Mouse (Mus musculus) gastrocnemius, postnatal 4 days (tissue): ENCODE data around the gene Sorcs1. TPM values are rescaled to one million over a fixed set of nuclear protein-coding genes. Genes with fewer than 3 reads are reported as not detected.

Source experiments
- DNase-seq, 2 experiments: peaks; one replicate each; pipeline ENCODE4 v3.0.0; 2021 to 2022; ENCODE audit warnings: low spot score in 2 of 2, mixed read lengths in 2 of 2
- total RNA-seq, 2 experiments: library from RNA; stranded (reverse); gene quantifications; 2 replicates each; pipeline ENCODE4 v1.2.3; 2021

Gene Sorcs1
- total RNA-seq, 2 experiments from 2014 or later, result 1.6 to 2.4 TPM

DNA sequence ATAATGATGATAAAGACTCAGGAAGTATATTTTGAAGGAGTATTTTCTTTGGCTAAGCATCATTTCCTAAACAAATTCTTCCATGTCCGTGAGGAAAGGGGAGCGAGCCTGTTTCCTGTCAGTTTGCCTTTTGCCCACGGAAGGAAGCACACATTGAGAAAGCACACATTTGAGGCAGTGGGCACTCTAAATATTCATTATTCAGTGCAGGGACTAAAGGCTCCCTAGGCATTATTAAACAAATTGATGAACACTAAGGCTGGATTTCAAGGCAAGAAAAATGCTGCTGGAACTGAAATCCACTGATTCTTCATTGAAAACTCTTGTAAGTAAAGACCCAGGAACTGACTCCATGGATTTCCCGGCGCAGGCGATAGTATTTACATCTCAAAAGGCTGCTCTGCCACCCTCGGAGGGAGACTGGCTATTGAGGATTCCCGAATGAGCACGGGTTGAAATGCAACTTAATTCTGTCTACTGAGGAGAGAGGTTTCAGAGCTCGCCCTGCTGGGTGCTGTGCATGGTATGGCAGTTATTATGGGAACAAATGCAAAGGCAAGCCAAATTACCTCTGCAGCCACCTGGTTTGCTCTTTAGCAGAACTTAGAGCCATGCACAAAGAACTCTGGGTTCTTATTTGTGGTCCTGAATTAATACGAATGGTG, 238.1 kb downstream of the Sorcs1 start:
- DNase-seq, result no peak

DNA sequence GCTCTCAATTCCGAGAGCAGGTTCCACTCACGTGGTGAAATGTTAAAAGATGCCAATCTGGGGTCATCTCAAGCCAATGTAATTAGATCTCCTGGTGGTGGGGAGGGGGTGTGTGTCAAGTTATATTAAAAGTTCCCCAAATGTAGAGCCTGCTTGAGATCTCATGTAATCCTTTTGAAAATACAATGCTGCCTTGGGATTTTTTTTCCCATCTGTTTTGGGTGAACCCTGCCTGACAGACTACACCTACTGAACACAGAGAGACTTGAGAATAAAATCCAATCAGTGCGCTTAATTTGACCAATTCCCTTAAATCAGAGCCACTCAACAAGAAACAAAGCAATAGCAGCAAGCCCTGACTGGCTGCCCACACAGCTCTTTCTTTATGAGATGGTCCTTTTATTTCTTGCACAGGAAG, 239.0 kb downstream of the Sorcs1 start:
- no peak for DNase-seq

DNA sequence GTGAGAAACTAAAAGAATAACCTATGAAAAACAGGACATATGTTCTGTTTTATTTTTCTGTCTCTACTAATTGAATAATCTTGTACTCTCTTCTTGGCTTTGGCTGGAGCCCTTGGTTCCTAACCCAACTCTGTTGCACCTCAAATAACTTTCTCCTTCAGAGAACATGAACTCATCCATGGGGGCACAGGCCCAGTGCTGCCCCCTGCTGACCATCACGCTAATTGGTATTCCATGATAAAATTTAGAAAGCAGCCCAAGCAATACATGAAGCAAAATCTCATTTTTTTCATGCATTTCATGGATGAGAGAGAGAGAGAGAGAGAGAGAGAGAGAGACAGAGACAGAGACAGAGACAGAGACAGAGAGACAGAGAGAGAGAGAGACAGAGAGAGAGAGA, 255.5 kb downstream of the Sorcs1 start:
- DNase-seq, result no peak

DNA sequence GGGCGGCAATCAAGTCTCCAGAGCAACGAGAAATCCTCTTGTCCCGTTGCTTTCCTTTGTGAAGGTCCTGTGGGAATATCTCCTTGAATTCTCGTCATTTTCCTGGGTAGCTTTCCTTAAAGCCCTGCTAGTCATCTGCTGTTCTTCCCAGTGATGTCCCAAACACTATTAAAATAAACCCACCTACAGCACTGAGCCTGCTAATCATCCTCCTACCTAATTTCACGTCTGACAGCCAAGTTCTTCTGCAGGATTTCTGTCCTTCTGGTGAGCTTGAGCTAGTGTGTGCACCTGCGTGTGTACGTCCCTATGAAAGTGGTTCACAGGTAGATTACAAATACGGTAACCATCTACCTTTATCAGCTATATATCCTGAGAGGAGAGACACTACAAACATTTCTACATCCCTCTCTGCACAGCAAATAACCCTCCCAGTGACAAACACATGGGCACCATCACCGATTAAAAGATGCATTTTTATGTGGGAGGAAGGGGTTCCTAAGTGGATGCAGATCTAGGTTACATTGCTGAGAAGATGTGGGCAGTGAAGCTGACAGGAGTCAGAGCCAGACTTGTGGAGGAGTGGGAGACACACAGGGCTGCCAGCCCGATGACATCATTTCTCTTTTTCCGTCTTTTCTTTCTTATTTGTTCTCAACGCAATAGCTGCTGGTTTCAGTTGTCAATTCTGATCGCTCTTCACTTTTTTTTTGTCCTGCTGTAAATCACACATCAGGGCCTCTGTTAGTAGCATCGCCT, 259.3 kb downstream of the Sorcs1 start:
- DNase-seq, result no peak

GRCm38 (mm10) chr19:50410561-50410960, 267.9 kb downstream of the Sorcs1 start:
- DNase-seq, result no peak

DNA sequence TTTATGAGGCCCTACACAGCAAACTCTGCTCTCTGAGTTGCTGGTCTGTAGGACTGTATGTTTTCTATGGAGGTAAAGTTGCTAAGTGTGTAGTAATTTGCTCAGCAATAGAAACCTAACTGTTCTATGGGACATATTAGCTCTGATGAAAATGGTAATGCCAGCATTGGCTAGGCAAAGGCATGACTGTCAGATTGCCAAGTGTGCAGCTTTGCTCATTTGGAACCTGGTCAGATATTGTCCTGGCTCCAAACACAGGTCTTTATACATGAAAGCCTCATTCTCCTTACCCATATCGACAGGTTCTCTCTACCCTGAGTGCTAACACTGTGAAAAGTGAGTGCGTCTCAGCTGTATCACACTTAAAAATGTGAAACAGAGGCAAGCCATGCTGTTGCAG, 280.1 kb downstream of the Sorcs1 start:
- DNase-seq, result no peak

DNA sequence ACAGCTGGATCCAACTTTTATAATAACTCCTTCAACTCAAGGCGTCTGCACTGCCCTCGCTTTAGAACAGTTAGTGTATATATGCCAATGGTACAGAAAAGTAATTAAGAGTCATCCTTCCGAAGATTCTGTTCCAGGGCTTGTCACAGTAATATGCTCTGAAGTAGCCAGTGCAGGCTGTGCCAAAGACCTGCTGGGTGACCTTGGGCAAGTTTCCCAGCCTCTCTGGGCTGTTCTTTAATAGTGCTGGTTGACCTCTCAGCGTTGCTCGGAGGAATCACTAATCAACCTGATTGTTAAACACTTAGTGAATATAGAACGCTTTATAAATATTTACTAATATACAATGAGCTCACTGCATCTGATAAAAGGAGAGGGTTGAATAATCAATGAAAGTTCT, 282.7 kb downstream of the Sorcs1 start:
- DNase-seq, result no peak

DNA sequence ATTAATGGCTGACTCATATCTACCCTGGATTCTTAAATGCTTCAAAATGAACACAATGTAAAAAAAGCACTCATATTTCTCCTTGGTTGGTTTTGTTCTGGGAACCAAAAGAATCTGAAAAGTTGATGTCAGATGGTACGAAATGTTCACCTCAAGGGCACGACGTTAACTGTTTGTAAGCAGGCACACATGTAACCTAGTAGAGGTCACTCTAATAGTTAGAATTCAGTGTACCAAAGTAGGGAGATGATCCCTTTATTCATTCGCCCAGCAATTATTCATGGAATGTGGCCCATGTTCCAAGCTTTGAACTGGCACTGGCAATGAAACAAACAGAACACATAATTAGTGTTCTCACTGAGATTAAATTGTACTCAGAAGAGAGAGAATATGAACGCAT, 284.3 kb downstream of the Sorcs1 start:
- no peak for DNase-seq

GRCm38 (mm10) chr19:50389925-50390552, 288.4 kb downstream of the Sorcs1 start:
- DNase-seq, result no peak

- DNase-seq, result no peak
These were observed 299.5 kb downstream of the Sorcs1 start for GRCm38 (mm10) chr19:50378901-50379300.

GRCm38 (mm10) chr19:50374751-50375150, 303.7 kb downstream of the Sorcs1 start:
- peak in 1 of 2 experiments; percentile 21 for DNase-seq

DNA sequence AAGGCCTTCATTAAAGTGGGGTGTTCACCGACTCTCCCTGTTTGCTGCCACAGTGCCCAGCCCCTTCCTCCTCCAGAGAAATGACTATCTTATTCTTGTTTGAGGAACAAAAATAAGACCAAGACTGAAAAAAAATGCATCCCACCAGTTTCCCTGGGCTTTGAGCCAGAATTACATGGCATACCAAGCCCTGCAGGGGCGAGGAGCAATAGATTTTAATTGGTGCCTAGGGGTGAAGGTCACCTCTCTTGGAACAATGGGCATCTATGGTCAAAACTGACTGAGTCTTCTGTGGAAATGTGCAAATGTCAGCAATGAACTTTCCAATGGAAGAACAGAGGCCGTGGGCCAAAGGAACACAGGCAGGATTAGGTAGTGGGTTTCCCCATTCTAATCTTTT, 312.0 kb downstream of the Sorcs1 start:
- DNase-seq, result no peak

DNA sequence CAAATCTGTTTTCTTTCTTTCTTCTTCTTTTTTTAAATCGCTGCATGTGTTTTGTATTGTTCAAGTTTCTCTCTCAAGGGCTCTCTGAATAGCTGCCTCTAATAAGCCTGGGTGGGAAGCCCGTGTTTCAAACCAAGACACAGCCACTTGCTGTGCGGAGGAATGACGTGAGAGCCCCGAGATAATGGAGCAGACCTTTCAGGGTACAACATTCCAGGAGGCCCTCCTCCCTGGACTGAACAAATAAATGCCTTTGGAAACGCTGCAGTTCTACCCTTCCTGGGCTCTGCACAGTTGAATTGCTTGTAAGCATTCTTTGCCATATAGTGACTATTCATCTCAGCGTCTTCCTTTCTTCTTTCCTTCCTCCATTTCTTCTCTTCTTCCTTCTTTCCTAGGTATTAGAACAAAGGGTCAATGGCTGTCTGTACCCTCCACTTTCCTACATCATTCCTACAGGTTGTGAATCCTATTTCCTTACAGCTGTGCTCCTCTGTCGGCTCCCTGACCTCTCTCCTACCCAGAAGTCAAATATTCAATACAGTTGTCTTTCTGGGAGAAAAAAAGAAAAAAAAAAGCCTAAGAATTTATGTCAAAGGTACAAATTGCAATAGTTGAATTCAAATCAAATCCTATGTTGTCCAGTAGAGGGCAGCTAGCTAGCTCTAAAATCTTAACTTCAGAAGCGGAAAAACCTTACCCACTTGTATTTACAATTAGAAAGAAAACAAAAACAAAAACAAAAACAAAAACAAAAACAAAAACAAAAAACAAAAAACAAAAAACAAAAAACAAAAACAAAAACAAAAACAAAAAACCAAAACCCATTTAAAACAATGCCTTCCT, 315.6 kb downstream of the Sorcs1 start:
- no peak for DNase-seq

DNA sequence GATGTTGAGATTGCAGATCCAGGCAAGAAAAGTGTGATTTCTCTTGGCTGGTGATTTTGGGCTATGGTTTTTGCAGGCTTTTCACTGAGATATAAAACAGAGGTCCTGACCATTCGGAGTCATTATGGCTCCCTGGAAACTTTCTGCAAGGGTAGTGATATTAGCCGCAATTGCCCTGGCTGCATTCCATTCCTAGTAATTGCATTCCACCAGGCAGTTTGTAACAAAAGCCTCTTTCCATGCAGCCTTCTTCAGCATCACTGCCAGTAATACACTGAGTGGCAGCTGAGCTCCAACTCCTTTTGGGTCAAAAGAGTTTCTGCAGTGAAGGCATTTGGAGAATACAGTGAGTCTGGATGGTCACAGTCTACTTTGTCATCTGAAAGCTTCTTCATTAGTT, 319.9 kb downstream of the Sorcs1 start:
- DNase-seq, result no peak

DNA sequence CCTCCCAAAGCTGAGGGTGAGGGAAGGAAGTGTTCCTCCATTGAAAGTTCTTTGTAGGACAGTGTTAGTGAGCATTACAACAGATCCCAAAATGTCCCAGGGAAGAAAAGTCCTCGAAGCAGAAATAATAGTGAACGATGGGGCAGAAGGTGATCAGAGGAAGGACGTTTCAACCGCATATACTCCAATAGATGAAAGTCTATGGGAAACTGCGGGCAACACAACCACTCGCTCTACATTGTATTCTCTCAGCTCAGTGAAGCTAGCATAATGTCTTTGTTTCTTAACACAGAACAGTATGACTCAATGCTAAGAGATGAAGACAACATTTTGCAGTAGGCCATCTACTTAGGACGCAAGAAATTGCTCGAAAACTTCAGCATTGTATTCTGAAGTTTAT, 339.2 kb downstream of the Sorcs1 start:
- no peak for DNase-seq

- no peak for DNase-seq
These were observed 341.7 kb downstream of the Sorcs1 start for GRCm38 (mm10) chr19:50336751-50337150.

- no peak for DNase-seq
These were observed 347.3 kb downstream of the Sorcs1 start for GRCm38 (mm10) chr19:50331136-50331535.

DNA sequence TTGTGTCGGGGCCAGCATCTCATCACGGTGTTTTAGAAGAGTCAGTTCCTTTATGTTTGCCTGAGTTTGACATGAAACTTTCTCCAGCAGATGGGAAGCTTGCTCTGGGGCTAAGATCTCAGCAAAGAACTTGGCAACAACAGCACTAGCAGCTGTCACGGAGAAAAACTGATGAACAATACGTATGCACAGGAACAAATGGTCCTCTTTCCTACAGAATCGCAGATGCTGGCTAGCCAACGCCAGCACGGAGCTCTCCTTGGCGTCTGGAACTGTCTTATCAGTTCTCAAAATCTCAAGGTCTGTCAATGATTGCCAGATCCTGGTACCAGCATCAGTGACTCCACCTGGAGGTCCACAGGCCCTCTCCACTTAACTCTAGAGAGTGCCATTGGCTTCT, 350.6 kb downstream of the Sorcs1 start:
- no peak for DNase-seq

DNA sequence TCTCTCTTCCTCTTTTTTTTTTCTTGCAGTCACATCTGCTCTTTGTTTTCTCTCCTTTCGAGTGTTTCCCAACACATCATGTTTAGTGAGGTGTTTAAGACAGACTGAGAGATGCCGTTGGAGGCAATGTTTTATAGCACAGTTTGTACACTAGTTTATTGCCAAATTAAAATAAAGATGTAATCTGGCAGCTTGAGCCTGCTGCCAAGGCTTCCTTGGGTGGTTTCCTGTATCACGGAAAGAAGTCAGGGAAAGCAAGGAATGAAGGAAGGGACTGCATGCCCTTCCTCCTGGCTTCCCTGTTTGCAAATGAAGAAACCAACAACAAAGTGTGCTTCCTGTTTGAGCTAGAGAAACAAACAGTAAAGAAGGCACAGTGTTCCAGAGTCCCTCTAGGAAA, 352.3 kb downstream of the Sorcs1 start:
- DNase-seq, result no peak

- peak in 1 of 2 experiments; percentile 13 for DNase-seq
These were observed 352.8 kb downstream of the Sorcs1 start for GRCm38 (mm10) chr19:50325686-50326085.

DNA sequence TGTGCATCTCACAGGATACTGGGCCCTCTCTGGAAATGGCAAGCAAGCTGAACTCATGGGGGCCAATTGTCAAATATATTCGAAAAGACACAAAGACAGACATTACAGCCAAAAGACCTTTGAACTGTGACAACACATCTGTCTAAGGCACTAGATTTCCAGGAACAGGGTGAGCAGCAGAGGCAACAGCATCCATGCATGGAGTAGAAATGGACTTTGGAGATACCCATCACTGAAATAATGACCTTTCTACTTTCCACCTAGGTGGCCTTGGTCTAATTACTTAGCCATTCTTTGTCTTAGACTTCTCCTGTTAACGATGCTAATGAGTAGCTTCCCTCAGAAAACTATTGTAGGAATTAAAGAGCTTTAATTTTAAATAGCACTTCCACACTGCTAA, 371.4 kb downstream of the Sorcs1 start:
- no peak for DNase-seq
